Mouse (Mus musculus): ENCODE data around the gene Sbf2. TPM values are rescaled to one million over a fixed set of nuclear protein-coding genes. Genes with fewer than 3 reads are reported as not detected.
"Not testable (repeated sequence)": the region's sequence is repeated elsewhere in the genome, so short reads cannot be mapped to it uniquely, and the experiment has no call there.

The Sbf2 gene
- polyA plus RNA-seq, 1 experiment from 2014 or later: 30.8 TPM

DNA sequence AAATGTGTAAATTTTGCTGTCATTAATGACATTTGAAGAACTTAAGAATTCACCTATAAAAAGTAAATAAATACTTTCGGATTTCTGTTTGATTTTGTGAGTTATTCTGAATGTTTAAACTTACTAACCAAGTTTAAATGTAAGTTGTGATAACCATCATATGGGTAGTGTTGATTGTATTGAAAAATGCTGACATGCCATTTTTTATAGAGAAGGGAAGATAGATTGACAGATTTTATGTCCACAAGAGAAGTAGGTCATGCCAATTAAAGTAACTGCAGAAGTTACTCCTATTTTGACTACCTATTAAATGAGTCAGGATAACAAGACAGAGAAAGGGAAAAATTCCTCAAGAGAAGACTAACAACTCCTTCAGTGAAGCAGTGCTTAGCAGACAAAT is 53.1 kb downstream of the Sbf2 start:
- Histone ChIP-seq H3K36me3 (peaks cover 8% of the 10 kb centered on the region), H3K9ac (no peak overlapping the region), H3K9me3 (replicated peaks) (no peaks in the 10 kb centered on the region), H3K4me2 (no peak overlapping the region), H3K4me3 (no peak overlapping the region), H3K4me1 (replicated peaks) (0 out of 2 replicates have a peak, but pooled peaks cover 8% of the 10 kb centered on the region), H3K27me3 (no peaks in the 10 kb centered on the region), H3K27ac (no peak overlapping the region)
- no peak for ATAC-seq (replicated peaks; ENCODE audit: insufficient number of reproducible peaks, insufficient read depth, low FRiP score, low read depth)
- WGBS: 89% methylated on average over 1 of the region's 1 CpGs

DNA sequence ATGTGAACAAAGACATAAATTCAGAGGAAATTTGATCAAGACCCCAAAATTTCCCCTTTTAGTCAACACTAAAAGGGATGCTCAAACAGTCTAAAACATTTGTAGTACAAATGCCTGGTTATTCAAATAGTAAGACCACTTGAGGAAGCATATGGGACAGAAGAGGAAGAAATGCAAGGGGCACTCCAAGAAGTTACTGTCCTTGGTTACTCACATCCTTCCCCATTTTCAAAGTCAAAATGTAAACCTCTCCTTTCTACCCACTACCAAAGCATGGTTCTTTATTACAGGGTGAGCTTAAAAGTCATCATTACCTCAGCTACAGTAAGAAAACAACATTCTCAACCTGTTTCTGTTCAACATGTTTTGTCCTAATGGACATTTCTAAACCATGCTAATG is 57.7 kb downstream of the Sbf2 start:
- Histone ChIP-seq H3K4me1 (replicated peaks) (0 out of 2 replicates have a peak, but pooled peaks cover 7% of the 10 kb centered on the region), H3K4me3 (no peak overlapping the region), H3K36me3 (peaks cover 8% of the 10 kb centered on the region), H3K27me3 (no peaks in the 10 kb centered on the region), H3K9me3 (replicated peaks) (no peaks in the 10 kb centered on the region), H3K9ac (no peak overlapping the region), H3K27ac (no peak overlapping the region), H3K4me2 (no peak overlapping the region)
- ATAC-seq (replicated peaks; ENCODE audit: insufficient number of reproducible peaks, insufficient read depth, low FRiP score, low read depth): no peak

DNA sequence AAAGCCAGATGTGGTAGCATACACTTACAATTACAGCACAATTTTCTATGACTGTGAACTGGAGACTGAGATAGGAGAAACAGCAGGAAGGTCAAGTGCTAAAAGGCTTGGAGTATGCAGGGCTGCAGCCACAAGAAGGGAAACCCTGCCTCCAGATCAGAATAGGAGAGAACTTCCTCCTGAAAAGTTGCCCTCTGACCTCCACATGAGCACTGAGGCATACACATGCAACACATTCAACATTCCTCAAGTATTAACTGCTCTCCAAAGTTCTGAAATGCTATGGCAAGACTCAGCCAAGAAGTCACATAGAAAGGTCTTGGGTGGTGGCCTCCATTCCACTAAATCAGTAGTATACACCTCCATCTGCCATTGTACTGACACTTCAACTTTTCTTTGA is 58.5 kb downstream of the Sbf2 start:
- Histone ChIP-seq H3K27ac (no peak overlapping the region), H3K4me2 (no peak overlapping the region)

DNA sequence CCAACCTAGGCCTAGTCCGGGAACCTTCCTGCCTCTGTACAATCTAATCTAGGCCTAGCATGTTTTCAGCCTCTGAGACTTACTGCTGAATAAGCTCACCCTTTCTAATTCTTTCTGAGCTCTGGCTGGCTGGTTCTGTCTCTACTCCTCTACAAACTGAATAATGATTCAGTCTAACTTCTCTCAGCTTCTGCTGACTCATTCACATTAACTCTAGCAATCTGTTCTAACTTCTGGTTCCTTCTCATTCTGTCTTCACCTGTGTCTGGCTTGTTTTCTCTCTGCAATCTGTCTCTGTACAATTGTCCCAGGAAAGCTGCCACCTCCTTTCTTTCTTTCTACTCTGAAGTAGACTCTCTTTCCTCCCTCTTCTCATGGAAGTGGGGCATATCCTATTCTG is 59.5 kb downstream of the Sbf2 start:
- no peak for ATAC-seq (replicated peaks; ENCODE audit: insufficient number of reproducible peaks, insufficient read depth, low FRiP score, low read depth)
- H3K4me1 ChIP-seq (replicated peaks): peaks cover 7% of the 10 kb centered on the region; the same call in 1 of the 2 replicates
- 81% methylated on average over 1 of the region's 1 CpGs for WGBS

More for the DNA sequence above, 58.5 kb downstream of the Sbf2 start:
- ATAC-seq (replicated peaks; ENCODE audit: insufficient number of reproducible peaks, insufficient read depth, low FRiP score, low read depth): no peak
- Histone ChIP-seq H3K27me3 (no peaks in the 10 kb centered on the region), H3K9me3 (replicated peaks) (no peaks in the 10 kb centered on the region), H3K36me3 (peaks cover 8% of the 10 kb centered on the region), H3K9ac (no peak overlapping the region), H3K4me3 (no peak overlapping the region), H3K4me1 (replicated peaks) (peaks cover 7% of the 10 kb centered on the region; the same call in 1 of the 2 replicates)

DNA sequence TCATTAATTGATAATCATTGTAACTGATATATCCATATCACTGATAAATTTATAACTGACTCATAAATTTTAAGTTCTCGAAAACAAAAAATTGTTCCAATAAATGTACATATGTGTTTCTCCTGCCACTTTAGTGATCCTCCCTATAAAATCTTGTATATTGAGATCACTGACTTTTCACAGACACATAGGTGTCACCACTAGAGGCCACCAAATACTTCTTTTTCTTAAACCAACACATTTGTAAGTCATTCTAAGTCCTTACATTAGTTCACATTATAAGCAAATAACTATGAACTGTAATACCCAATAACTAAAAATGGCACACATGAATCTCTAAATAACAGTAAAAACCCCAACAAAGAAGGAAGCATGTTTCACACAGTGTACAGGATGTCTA is 66.5 kb downstream of the Sbf2 start:
- WGBS: 62% methylated on average over 1 of the region's 1 CpGs
- no peak for ATAC-seq (replicated peaks; ENCODE audit: insufficient number of reproducible peaks, insufficient read depth, low FRiP score, low read depth)
- H3K27me3 ChIP-seq: no peaks in the 10 kb centered on the region
- no peaks in the 10 kb centered on the region for H3K9me3 ChIP-seq (replicated peaks)
- no peaks in the 10 kb centered on the region; the same call in 1 of the 2 replicates for H3K4me1 ChIP-seq (replicated peaks)
- H3K4me2 ChIP-seq: no peak overlapping the region
- H3K9ac ChIP-seq: no peak overlapping the region
- H3K36me3 ChIP-seq: no peaks in the 10 kb centered on the region
- H3K27ac ChIP-seq: no peak overlapping the region
- no peak overlapping the region for H3K4me3 ChIP-seq

More for the DNA sequence above, 59.5 kb downstream of the Sbf2 start:
- Histone ChIP-seq H3K9ac (no peak overlapping the region), H3K27ac (no peak overlapping the region), H3K9me3 (replicated peaks) (no peaks in the 10 kb centered on the region), H3K36me3 (peaks cover 8% of the 10 kb centered on the region), H3K4me3 (no peak overlapping the region), H3K27me3 (no peaks in the 10 kb centered on the region), H3K4me2 (no peak overlapping the region)

DNA sequence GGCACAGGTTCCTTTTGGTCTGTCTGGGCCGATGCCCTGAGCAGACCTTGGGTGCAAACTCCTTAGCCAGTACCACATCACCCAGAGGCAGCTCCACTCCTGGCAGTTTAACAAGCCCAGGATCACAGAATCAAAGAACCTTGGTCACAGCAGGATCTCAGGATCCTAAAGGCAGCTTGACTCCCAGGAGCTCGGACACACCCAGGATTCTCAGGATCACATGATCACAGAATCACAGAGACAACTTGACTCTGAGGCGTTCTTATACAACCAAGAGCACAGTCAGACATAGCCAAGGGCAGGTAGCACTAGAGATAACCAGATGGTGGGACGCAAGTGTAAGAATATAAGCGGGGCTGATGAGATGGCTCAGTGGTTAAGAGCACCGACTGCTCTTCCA is 71.4 kb downstream of the Sbf2 start:
- no peak for ATAC-seq (replicated peaks; ENCODE audit: insufficient number of reproducible peaks, insufficient read depth, low FRiP score, low read depth)
- no peak overlapping the region for H3K4me2 ChIP-seq
- WGBS: 86% methylated on average over 6 of the region's 6 CpGs

DNA sequence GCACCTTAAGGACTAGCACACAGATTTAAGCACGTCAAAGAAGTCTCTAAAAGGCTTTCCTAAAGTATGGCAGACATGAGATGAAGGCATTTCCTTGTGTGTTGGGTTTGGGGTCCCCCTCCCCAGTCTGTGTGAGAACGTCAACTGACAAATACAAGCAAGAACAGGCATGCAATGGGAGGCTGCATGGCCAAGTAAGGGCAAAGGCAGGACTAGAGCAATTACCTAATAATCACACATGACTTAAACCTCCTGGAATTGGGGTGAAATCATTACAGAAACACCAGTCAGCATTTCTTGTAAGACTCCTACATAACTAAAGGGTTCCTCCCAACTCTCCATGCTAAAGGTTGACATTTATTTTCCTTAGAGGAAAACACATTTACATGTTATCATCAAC is 75.5 kb downstream of the Sbf2 start:
- no peak overlapping the region for H3K4me3 ChIP-seq
- no peak for ATAC-seq (replicated peaks; ENCODE audit: insufficient number of reproducible peaks, insufficient read depth, low FRiP score, low read depth)
- no peaks in the 10 kb centered on the region for H3K9me3 ChIP-seq (replicated peaks)
- H3K36me3 ChIP-seq: no peaks in the 10 kb centered on the region
- no peaks in the 10 kb centered on the region for H3K4me1 ChIP-seq (replicated peaks)
- no peak overlapping the region for H3K4me2 ChIP-seq
- WGBS: 51% methylated on average over 2 of the region's 2 CpGs
- H3K27ac ChIP-seq: no peak overlapping the region
- H3K27me3 ChIP-seq: no peaks in the 10 kb centered on the region
- H3K9ac ChIP-seq: no peak overlapping the region

More for the DNA sequence above, 71.4 kb downstream of the Sbf2 start:
- H3K36me3 ChIP-seq: no peaks in the 10 kb centered on the region
- H3K9me3 ChIP-seq (replicated peaks): no peaks in the 10 kb centered on the region
- H3K4me3 ChIP-seq: no peak overlapping the region
- H3K27ac ChIP-seq: no peak overlapping the region
- no peak overlapping the region for H3K9ac ChIP-seq
- no peaks in the 10 kb centered on the region for H3K27me3 ChIP-seq
- H3K4me1 ChIP-seq (replicated peaks): no peaks in the 10 kb centered on the region

DNA sequence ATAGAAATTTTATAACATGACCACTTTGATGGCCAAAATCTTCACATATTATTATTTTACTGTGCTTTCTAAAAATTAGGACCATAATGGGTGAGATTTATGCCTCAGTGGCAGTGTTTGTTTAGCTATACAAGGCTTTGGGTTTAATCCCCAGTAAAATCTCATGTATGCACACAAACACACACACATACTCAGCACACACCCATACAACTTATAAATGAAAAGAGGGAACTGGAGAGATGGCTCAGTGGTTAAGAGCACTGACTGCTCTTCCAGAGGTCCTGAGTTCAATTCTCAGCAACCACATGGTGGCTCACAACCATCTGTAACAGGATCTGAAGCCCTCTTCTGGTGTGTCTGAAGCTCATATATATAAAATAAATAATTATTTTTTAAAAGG is 84.4 kb downstream of the Sbf2 start:
- H3K36me3 ChIP-seq; H3K27ac ChIP-seq; H3K4me2 ChIP-seq; H3K27me3 ChIP-seq; ATAC-seq (replicated peaks; ENCODE audit: insufficient number of reproducible peaks, insufficient read depth, low FRiP score, low read depth); H3K4me3 ChIP-seq; H3K9me3 ChIP-seq (replicated peaks); H3K9ac ChIP-seq: not testable (repeated sequence)
- peaks cover 14% of the 10 kb centered on the region for H3K4me1 ChIP-seq (replicated peaks)

DNA sequence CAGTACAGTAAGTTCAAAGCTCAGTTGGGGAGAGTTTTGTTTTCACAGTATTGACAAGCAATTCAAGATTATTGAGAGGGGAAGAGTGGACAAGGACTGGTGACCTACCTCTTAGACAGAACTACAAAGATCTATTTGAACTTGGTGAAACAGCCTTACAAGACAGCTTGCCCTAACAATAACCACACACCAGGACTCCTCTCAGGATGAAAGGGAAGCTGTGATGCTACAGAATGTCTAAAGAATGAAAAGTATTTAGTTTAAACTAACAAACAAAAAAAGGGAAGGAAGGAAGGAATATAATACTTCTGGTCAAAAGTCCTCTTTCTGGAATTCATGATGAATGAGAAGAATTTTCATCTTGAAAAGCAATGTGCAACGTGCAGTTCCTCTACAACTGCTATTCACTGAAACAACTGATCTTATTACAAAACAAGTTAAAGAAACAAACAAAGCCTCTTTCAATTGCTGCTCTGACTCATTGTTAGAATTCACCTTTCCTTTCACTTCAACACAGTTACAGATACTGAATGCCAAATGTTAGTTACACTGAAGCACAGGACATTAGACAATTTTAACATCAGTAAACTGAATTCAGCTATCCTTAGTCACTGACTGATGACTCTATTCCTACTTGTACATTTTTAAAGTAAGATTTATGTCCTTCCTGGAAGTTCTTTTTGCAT is 89.5 kb downstream of the Sbf2 start:
- WGBS: 46% methylated on average over 1 of the region's 1 CpGs
- peaks cover 14% of the 10 kb centered on the region for H3K4me1 ChIP-seq (replicated peaks)
- no peak overlapping the region for H3K9ac ChIP-seq
- no peaks in the 10 kb centered on the region for H3K36me3 ChIP-seq
- H3K27me3 ChIP-seq: no peaks in the 10 kb centered on the region
- no peak overlapping the region for H3K27ac ChIP-seq
- no peak overlapping the region for H3K4me3 ChIP-seq
- ATAC-seq (replicated peaks; ENCODE audit: insufficient number of reproducible peaks, insufficient read depth, low FRiP score, low read depth): no peak
- no peak overlapping the region for H3K4me2 ChIP-seq
- H3K9me3 ChIP-seq (replicated peaks): no peaks in the 10 kb centered on the region

DNA sequence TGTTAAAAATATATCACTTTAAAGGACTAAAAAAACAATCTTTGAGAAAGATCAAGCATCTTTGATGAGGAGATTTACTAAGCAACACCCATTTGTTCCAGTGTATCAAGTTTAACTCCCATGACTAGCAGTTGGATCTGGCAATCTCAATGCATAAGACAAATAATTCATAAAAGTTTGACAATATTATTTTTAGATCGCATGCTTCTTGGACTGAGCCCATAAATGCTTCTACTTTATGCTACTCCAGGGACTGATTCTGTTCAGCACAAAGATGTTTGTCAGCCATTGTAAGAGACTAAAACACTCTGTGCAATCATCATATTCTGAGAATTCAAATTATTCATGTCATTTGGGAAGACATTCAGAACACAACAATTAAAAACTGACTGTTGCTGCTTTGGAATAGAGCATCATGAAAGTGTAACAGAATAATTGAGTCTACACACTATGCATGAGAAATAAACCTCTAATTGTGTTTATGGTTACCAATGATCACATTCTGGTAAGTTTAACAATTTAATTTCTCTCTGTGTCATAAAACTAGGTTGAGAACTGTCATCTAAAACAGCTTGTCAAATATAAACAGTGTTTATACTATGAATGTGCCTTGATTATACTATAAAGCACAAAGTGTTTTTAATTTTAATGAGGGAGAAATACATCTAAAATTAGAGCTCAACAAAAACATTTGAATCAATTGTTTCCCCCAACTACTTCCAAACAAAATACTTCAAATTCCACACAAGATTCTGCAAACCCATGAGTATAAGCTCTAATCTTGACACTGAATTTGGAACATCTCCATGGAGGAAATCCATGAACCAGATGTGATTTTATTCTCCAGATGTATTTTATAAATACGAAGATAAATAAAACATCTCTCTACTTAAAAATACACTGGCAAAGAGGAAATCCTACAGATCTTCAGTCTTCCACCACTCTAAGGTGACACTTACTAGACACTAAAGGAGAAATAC is 98.2 kb downstream of the Sbf2 start:
- peaks cover 3% of the 10 kb centered on the region; the same call in 1 of the 2 replicates for H3K4me1 ChIP-seq (replicated peaks)
- no peaks in the 10 kb centered on the region for H3K9me3 ChIP-seq (replicated peaks)
- H3K9ac ChIP-seq: no peak overlapping the region
- no peak overlapping the region for H3K4me2 ChIP-seq
- no peaks in the 10 kb centered on the region for H3K36me3 ChIP-seq
- H3K27ac ChIP-seq: no peak overlapping the region
- H3K27me3 ChIP-seq: no peaks in the 10 kb centered on the region
- no peak overlapping the region for H3K4me3 ChIP-seq
- 69% methylated on average over 2 of the region's 2 CpGs for WGBS
- no peak for ATAC-seq (replicated peaks; ENCODE audit: insufficient number of reproducible peaks, insufficient read depth, low FRiP score, low read depth)

DNA sequence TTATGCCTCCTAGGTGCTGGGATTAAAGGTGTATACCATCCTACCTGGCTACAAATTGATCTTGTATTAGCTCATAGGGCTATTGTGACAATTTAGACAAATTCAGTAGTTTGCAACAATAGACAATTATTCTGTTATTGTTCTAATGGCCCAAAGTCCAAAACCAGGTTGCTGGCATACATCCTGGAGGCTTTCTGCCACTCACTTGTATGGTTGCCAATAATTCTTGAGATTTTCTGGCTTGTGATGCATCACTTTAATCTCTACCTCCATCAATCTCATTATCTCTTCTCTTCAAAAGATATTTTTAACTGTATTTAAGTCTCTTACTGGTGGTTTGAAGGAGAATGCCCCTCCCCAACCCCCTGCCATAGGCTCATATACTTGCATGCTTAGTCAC is 100.6 kb downstream of the Sbf2 start:
- H3K27ac ChIP-seq: no peak overlapping the region
- H3K9ac ChIP-seq: no peak overlapping the region
- no peak overlapping the region for H3K4me2 ChIP-seq
- ATAC-seq (replicated peaks; ENCODE audit: insufficient number of reproducible peaks, insufficient read depth, low FRiP score, low read depth): no peak
- H3K9me3 ChIP-seq (replicated peaks): no peaks in the 10 kb centered on the region
- no peak overlapping the region for H3K4me3 ChIP-seq
- peaks cover 3% of the 10 kb centered on the region; the same call in 1 of the 2 replicates for H3K4me1 ChIP-seq (replicated peaks)
- no peaks in the 10 kb centered on the region for H3K36me3 ChIP-seq
- H3K27me3 ChIP-seq: no peaks in the 10 kb centered on the region

All from heart, embryonic 15.5 days (tissue).